In the genomic region with DNA sequence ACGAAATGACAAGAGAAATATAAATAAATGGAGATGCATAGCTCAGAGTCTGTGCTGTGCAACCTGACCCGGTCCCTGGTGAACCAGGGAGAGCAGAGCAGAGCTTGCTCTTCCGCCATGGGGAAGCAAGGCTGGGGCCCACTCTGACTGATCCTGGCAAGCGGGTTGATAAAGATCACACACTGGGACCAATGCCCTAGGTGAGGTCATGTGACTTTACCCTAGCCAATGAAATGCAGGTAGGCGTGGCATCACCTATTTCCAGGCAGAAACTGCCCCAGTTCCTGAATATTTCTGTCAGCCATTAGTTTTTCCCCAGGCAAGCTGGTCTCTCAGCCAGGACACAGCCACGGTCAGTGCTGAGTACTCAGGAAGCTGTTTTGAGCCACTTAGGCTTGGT, we compare ENCODE assay signal across 8 mouse cellular contexts. TPM values are rescaled to one million over a fixed set of nuclear protein-coding genes. Genes with fewer than 3 reads are reported as not detected.
A peak's percentile ranks its signal among the peaks of the same experiment; 100 is the strongest.
DNase-seq lines count a peak whose midpoint lies in the region; ATAC-seq lines count a peak whose summit lies in the region.

No protein-coding gene starts in this region.

- H3K4me1 ChIP-seq in limb, embryonic 10.5 days: peaks cover 81% of the 10 kb centered on the region

- H3K9me3 ChIP-seq in limb, embryonic 10.5 days (replicated peaks): no peaks in the 10 kb centered on the region

- H3K27ac ChIP-seq in limb, embryonic 10.5 days: peak overlapping the region; percentile 65

- 36% methylated on average over 6 of the region's 6 CpGs for WGBS in limb, embryonic 10.5 days

- H3K27me3 ChIP-seq in limb, embryonic 10.5 days (ENCODE audit: low read depth, poor library complexity, severe bottlenecking): peaks cover 18% of the 10 kb centered on the region; the same call in 1 of the 2 replicates

- no peak overlapping the region for H3K4me3 ChIP-seq in limb, embryonic 10.5 days

- no peaks in the 10 kb centered on the region for H3K36me3 ChIP-seq in limb, embryonic 10.5 days

- DNase-seq in CD4-positive, CD25-positive, alpha-beta regulatory T cell, adult 2 months (ENCODE audit: low read depth, low spot score): peak; percentile 39
- DNase-seq in thymus, postnatal 0 days (ENCODE audit: low spot score): peak; percentile 43
- DNase-seq in thymus, postnatal 14 days: no peak
- peak; percentile 48 for DNase-seq in limb, embryonic 10.5 days (ENCODE audit: low spot score)
- DNase-seq in ovary, adult 18-20 months (ENCODE audit: low spot score): no peak
- no peak for DNase-seq in cerebellum, adult 18-20 months
- DNase-seq in heart, adult 11 months: no peak

- no peak for ATAC-seq in CD4-positive, CD25-positive, alpha-beta regulatory T cell, adult 4 months

RNA-seq across cellular contexts. Expression of a gene that starts 37.3 kb away (rescaled TPM):
- not detected for polyA plus RNA-seq in CD4-positive, CD25-positive, alpha-beta regulatory T cell, adult 4 months (2017; shearing (Covaris generic))
- polyA plus RNA-seq in thymus, postnatal 0 days (2015; fragmentation: Nextera tagmentation; extraction: Ambion mirVana): 1.0 and 1.2 TPM in 2 replicates
- 0.33 and 0.59 TPM in 2 replicates for polyA plus RNA-seq in limb, embryonic 10.5 days (2016; fragmentation: Nextera tagmentation; extraction: Ambion mirVana)

RNA-seq across cellular contexts. Expression of a gene that starts 48.8 kb away (rescaled TPM):
- not detected for polyA plus RNA-seq in CD4-positive, CD25-positive, alpha-beta regulatory T cell, adult 4 months (2017; shearing (Covaris generic))
- polyA plus RNA-seq in thymus, postnatal 0 days (2015; fragmentation: Nextera tagmentation; extraction: Ambion mirVana): 0.26 and 0.80 TPM in 2 replicates
- polyA plus RNA-seq in limb, embryonic 10.5 days (2016; fragmentation: Nextera tagmentation; extraction: Ambion mirVana): not detected in 2 replicates

Comparison
In these comparisons a context has a peak if more than half of its experiments do, and no peak if none do; other contexts are left out.
1. DNase-seq: peak in CD4-positive, CD25-positive, alpha-beta regulatory T cell, adult 2 months (single experiment), thymus, postnatal 0 days (single experiment) and limb, embryonic 10.5 days (single experiment); none in thymus, postnatal 14 days (single experiment), ovary, adult 18-20 months (single experiment), cerebellum, adult 18-20 months (0 of 2) and heart, adult 11 months (single experiment).